Mouse (Mus musculus): ENCODE measurements around the gene Fgf12.
A peak's percentile ranks its signal among the peaks of the same experiment; 100 is the strongest.

Gene Fgf12

GRCm38 (mm10) chr16:28289689-28290330, 463.1 kb downstream of the Fgf12 start:
- no peak for DNase-seq

- DNase-seq = no peak
These were observed 495.0 kb downstream of the Fgf12 start for GRCm38 (mm10) chr16:28257904-28258303.

- DNase-seq = no peak
These were observed 498.6 kb downstream of the Fgf12 start for GRCm38 (mm10) chr16:28254303-28254702.

- DNase-seq = no peak
These were observed 500.9 kb downstream of the Fgf12 start for GRCm38 (mm10) chr16:28251930-28252329.

GRCm38 (mm10) chr16:28242867-28243649, 509.8 kb downstream of the Fgf12 start:
- DNase-seq = no peak

- DNase-seq = no peak
These were observed 513.5 kb downstream of the Fgf12 start for GRCm38 (mm10) chr16:28239382-28239781.

GRCm38 (mm10) chr16:28238019-28238868, 514.6 kb downstream of the Fgf12 start:
- DNase-seq = peak; percentile 80

- DNase-seq = no peak
These were observed 536.9 kb downstream of the Fgf12 start for GRCm38 (mm10) chr16:28215930-28216329.

GRCm38 (mm10) chr16:28212411-28212810, 540.5 kb downstream of the Fgf12 start:
- no peak for DNase-seq

GRCm38 (mm10) chr16:28156443-28156842, 596.4 kb downstream of the Fgf12 start:
- no peak for DNase-seq

GRCm38 (mm10) chr16:28140972-28141371, 611.9 kb downstream of the Fgf12 start:
- peak; percentile 8 for DNase-seq

GRCm38 (mm10) chr16:28127006-28127405, 625.9 kb downstream of the Fgf12 start:
- DNase-seq = no peak
